Mouse (Mus musculus) right cerebral cortex, adult 2 months (tissue): ENCODE results near the gene Prpf40a.

ENCODE experiments used
- DNase-seq, 2 experiments: peaks; one replicate each; pipeline ENCODE4 v3.0.0; 2021 to 2022; ENCODE audit warnings: low spot score in 2 of 2

Gene Prpf40a

DNA sequence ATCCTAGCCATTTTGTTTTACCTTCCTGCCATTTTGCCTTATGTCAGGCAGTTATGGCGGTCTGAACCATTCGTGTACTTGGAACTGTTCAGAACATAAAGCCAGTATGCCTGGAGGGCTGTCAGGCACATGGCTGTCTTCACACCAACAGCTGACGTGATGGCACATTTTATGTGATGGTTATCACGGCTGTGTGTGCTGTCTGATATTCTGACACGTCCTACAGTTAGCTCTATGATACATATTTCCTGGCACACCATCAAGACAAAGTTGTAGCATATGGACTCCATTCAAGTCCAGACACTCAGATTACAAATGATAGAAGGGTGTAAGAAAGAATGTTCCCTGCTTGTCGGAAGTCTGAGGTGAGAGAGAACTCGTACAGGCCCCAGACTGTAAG is 85.0 kb downstream of the Prpf40a start:
- no peak for DNase-seq

DNA sequence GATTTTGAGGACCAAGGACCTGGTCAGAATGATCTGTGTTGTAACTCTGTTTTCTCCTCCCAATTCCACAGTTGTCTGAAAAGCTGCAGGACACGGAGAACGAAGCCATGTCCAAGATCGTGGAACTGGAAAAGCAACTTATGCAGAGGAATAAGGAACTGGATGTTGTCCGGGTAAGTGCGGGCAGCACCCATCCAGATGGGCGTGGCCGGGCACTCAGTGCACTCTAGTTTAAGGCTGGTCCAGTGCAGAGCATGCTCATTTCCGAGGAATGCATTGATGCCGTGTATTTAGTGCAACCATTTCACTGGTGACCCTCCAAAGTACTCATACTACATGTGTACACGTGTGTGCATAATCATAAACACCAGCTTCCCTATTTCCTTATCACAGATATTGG is 85.7 kb downstream of the Prpf40a start:
- DNase-seq, result no peak

DNA sequence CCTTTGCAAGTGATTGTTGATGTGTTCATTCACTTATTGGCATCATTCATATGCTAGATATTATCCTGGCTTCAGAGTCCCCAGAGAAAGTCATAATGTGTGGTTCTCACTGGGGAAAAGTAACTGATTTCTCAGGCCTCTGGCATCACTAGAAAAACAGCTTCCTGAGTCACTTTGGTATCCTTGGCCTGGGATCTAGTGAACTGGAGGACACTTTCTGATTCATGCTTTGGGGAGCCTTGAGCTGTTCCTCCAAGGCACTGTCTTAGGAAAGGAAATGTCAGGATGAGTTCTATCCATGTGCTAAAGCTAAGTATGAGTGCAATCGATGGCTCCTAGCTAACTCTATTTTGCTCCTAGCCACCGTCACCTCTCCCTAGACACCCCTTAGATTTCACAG is 88.2 kb downstream of the Prpf40a start:
- no peak for DNase-seq

DNA sequence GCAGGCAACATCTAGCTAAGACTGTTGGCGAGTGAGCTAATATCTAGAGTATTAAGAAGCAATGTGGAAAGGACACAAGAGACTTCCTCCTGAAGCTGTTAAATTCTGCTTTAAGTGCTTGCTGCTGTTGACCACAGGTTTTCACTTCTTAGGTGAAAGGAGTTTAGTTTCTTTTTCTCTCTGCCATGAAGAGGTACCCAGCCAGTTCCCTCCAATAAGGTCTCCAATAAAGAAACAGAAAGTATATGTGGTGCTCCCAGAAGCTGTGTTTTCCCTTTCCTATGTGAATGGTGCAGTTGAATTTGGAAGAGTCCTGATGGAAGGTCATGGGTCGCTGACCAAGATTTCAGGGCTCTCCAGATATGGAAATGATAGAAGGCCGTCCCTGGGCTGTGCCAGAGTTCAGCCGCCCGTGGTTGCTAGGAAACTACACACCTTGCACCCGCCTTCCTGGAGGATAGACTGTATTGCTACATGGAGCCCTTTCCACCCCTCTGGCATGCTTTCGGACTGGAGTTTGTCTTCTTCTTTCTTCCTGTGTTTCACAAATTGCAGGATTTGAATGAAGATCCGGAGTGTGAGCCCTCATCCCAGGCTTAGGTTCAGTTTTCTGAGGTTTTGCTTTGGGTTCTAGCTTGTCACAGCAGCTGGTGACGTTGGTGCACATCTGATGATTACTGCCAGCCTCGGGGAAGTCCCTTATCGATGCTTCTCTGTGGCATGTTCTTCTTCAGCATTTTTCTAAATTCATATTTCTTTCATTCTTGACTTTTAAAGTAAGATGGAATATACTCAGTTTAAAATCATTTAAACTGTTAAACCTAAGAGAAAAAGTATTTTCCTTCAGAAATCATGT is 89.0 kb downstream of the Prpf40a start:
- no peak for DNase-seq

DNA sequence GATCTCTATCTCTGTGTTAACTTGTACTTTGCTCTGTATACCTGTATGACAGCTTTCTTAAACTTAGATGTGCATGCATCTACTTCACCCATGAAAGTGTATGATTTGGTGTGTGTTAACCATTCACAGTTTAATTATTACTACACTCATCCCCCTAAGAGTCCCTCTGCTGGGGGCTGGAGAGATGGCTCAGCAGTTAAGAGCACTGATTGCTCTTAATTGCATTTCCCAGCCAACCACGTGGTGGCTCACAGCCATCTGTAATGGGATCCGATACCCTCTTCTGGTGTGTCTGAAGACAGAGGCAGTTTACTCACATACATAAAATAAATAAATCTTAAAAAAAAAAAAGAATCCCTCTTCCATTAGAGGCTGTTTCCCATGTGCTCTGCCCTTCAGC is 91.0 kb downstream of the Prpf40a start:
- DNase-seq, result no peak

DNA sequence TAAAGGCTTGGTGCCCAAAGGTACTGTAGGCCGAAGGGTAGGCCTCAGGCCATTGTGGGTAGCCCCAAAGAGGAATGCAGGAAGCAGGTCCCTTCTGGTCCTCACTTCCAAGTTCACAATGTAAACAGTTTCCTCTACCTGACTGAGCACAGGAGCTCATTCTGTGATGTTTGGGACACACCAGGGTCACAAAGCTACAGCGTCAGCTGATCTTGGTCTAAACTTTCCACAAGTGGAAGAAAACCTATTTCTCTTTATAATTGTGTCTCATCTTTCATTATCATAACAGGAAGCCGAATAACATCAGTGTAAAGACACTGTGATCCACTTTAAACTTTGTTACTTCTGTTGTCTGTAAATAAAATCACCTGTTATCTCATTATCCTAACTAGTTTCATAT is 95.6 kb downstream of the Prpf40a start:
- no peak for DNase-seq

DNA sequence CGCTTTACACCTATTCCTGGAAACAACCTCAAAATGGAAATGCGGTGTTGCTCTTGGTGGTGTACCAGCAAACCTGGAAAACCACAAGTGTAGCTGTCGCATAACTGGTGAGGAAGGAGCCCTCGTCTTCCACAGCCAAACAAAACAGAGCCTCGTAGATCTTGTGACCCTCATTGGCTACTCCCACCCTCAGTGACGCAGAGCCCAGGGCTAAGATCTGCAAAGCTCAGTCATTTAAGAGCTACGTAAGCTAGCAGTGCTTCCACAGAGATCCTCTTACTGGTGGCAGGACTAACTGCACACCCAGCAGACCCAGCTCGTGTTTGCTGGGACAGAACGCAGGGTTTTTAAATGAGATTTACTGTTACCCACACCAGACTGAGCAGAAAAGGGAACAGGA is 96.1 kb downstream of the Prpf40a start:
- peak in 1 of 2 experiments; percentile 17 for DNase-seq

DNA sequence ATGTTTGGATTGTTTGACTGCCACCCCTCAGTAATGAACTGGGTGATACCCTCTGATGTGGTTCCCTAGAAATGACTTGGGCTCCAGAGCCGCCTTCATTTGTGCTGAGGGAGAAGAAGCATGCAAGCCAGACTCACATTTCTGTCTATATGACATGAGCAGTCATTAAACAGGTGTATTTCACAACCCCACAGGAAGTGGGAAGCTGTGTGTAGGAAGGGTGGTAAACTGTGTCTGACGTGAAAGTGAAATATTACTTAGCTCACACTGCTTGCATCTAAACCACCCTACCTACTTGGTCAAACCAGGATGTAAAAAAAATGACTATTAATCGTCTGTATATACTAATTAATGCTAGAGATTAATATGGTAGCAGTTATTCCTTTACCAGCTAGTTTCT is 102.3 kb downstream of the Prpf40a start:
- no peak for DNase-seq

DNA sequence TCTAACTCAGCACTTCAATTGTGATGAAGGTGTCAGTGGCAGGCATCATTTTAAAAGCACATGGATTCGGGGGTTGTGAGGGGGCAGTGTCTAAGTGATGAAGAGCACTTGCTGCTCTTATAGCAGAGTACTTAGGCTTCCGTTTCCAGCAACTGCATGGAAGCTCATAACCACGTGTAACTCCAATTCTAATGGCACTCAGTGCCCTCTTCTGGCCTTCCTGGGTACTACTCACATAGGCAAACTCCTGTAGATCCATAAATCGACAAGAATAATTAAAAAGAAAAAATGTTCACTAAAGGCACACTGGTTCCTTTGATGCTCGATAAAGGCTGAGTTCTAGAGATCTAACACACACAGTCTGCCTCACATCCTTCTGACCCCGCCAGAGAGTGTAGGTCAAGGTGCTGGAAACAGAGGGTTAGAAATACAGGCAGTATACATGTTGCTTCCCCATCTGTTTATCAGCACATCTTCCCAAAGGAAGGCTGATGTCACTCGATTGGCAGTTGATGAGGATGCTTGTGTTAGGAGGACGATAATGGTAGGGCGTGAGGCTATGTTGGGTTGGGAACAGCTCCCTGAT is 105.4 kb downstream of the Prpf40a start:
- peak; percentile 61 to 72 for DNase-seq
